Mouse (Mus musculus) forebrain, embryonic 11.5 days (tissue): ENCODE results near the gene Clcn7. TPM values are rescaled to one million over a fixed set of nuclear protein-coding genes. Genes with fewer than 3 reads are reported as not detected.
"Not testable (repeated sequence)": the region's sequence is repeated elsewhere in the genome, so short reads cannot be mapped to it uniquely, and the experiment has no call there.

Source experiments
- ATAC-seq: fragments of 200-750 bp; cut with Nextera tagmentation; replicated peaks from 2 replicates; pipeline ENCODE4 v1.8.0; 2017; ENCODE audit warnings: moderate TSS enrichment; ENCODE audit not compliant: low FRiP score
- DNase-seq: peaks from one replicate; pipeline ENCODE4 v3.0.0-alpha.2; 2017; ENCODE audit warnings: low spot score
- H3K27ac ChIP-seq: fragments of 300-500 bp; sonication (generic); 2 replicates; pipeline ENCODE4 v1.5.1; 2014; ENCODE audit warnings: low read depth, low read length
- H3K27me3 ChIP-seq: fragments of 300-500 bp; sonication (generic); 2 replicates; pipeline ENCODE4 v1.6.1; 2014; ENCODE audit warnings: mild to moderate bottlenecking, low read length, mixed read lengths; ENCODE audit not compliant: control insufficient read depth, insufficient read depth
- H3K36me3 ChIP-seq: fragments of 300-500 bp; sonication (generic); 2 replicates; pipeline ENCODE4 v1.6.1; 2014; ENCODE audit warnings: mild to moderate bottlenecking, low read length, moderate library complexity, mixed read lengths; ENCODE audit not compliant: control insufficient read depth, insufficient read depth
- H3K4me1 ChIP-seq: fragments of 300-500 bp; sonication (generic); replicated peaks from 2 replicates; pipeline ENCODE4 v1.6.1; 2014; ENCODE audit warnings: low read length, mixed read lengths; ENCODE audit not compliant: control insufficient read depth, insufficient read depth
- H3K4me2 ChIP-seq: fragments of 300-500 bp; sonication (generic); 2 replicates; pipeline ENCODE4 v1.6.1; 2014; ENCODE audit warnings: low read depth, mild to moderate bottlenecking, low read length, moderate library complexity, mixed read lengths; ENCODE audit not compliant: severe bottlenecking
- H3K4me3 ChIP-seq: fragments of 300-500 bp; sonication (generic); 2 replicates; pipeline ENCODE4 v1.5.1; 2014; ENCODE audit warnings: low read depth, low read length
- H3K9ac ChIP-seq: fragments of 300-500 bp; sonication (generic); 2 replicates; pipeline ENCODE4 v1.6.1; 2014; ENCODE audit warnings: low read length
- H3K9me3 ChIP-seq: fragments of 300-500 bp; sonication (generic); 2 replicates; pipeline ENCODE4 v1.6.1; 2016; ENCODE audit warnings: low read length, mixed read lengths; ENCODE audit not compliant: control insufficient read depth
- WGBS: fragments of 180-500 bp; shearing (Covaris S2); extraction: QIAGEN DNeasy Blood & Tissue Kit; methylation state at CpG from one replicate; pipeline ENCODE4 v1.1.7; 2014; 5-methylcytosine and 5-hydroxymethylcytosine counted together
- polyA plus RNA-seq: library from polyadenylated mRNA; unstranded; fragments of >200 nt; fragmentation: Nextera tagmentation; extraction: Ambion mirVana; gene quantifications from 2 replicates; pipeline ENCODE4 v1.2.1, GENCODE M21; 2014

The Clcn7 gene
- polyA plus RNA-seq, 1 experiment from 2014 or later = 25.4 TPM

- peaks cover 2% of the 10 kb centered on the region; the same call in 1 of the 2 replicates for H3K4me1 ChIP-seq
- no peak for ATAC-seq
- no peak for DNase-seq
- no peak overlapping the region for H3K9ac ChIP-seq
- H3K27ac ChIP-seq = no peak overlapping the region
- no peaks in the 10 kb centered on the region for H3K36me3 ChIP-seq
- no peaks in the 10 kb centered on the region for H3K9me3 ChIP-seq
- no peaks in the 10 kb centered on the region for H3K27me3 ChIP-seq
- no peak overlapping the region for H3K4me3 ChIP-seq
- WGBS = 33% methylated on average over 4 of the region's 4 CpGs
- H3K4me2 ChIP-seq = no peak overlapping the region
These were observed 15.9 kb upstream of the Clcn7 start for GRCm38 (mm10) chr17:25117263-25117662.

- WGBS = 43% methylated on average over 3 of the region's 3 CpGs
- Histone ChIP-seq H3K9me3 (no peaks in the 10 kb centered on the region), H3K27ac (no peak within 1 kb of the TSS), H3K4me3 (no peak within 1 kb of the TSS), H3K9ac (no peak within 1 kb of the TSS), H3K36me3 (no peaks in the 10 kb centered on the region), H3K27me3 (no peaks in the 10 kb centered on the region), H3K4me2 (no peak within 1 kb of the TSS), H3K4me1 (0 out of 2 replicates have a peak, but pooled peaks cover 2% of the 10 kb centered on the region)
- DNase-seq (no peak), ATAC-seq (no peak)
These were observed 12.8 kb upstream of the Clcn7 start, which contains the start of gene Ptx4 for GRCm38 (mm10) chr17:25120406-25120805. Ptx4 (plus strand) TSS chr17:25120760.

GRCm38 (mm10) chr17:25123979-25124378 lies 9.2 kb upstream of the Clcn7 start:
- Histone ChIP-seq H3K27me3 (no peaks in the 10 kb centered on the region), H3K9ac (no peak overlapping the region), H3K9me3 (no peaks in the 10 kb centered on the region), H3K27ac (no peak overlapping the region), H3K4me3 (no peak overlapping the region), H3K4me2 (no peak overlapping the region), H3K4me1 (no peaks in the 10 kb centered on the region), H3K36me3 (no peaks in the 10 kb centered on the region)
- WGBS = 31% methylated on average over 7 of the region's 7 CpGs
- DNase-seq (no peak), ATAC-seq (no peak)

- 71% methylated on average over 3 of the region's 3 CpGs for WGBS
- not testable (repeated sequence) for H3K9ac ChIP-seq, H3K4me2 ChIP-seq, H3K9me3 ChIP-seq, H3K27ac ChIP-seq, DNase-seq, H3K27me3 ChIP-seq, H3K4me3 ChIP-seq, H3K4me1 ChIP-seq, H3K36me3 ChIP-seq, ATAC-seq
These were observed 7.6 kb upstream of the Clcn7 start for GRCm38 (mm10) chr17:25125442-25126060.

DNA sequence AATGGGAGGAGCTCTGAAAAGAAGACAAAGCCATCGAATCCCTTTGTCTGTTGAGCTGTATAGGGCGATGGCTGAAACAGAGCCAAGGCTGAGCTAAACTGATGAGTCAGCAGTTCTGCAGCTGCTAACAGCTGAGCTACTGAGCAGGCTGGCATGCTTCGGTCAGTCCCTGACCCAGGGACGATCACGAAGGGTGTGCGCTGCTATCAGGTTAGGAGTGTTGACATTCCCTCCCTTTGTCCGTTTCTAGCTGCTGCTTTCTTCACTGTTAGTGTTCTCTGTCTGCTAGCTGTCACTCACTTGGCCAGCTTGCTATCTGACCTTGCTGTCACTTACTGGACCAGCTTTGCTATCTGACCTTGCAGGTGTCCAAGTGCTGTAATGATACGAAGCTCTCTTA lies 6.1 kb upstream of the Clcn7 start:
- DNase-seq = no peak

GRCm38 (mm10) chr17:25127681-25128080 lies 5.5 kb upstream of the Clcn7 start:
- 79% methylated on average over 9 of the region's 9 CpGs for WGBS
- Histone ChIP-seq H3K4me2 (no peak overlapping the region), H3K27ac (peak overlapping the region; percentile 25; the same call in 1 of the 2 replicates), H3K27me3 (no peaks in the 10 kb centered on the region), H3K4me1 (no peaks in the 10 kb centered on the region), H3K9ac (no peak overlapping the region), H3K9me3 (no peaks in the 10 kb centered on the region), H3K4me3 (no peak overlapping the region), H3K36me3 (no peaks in the 10 kb centered on the region)
- ATAC-seq (no peak), DNase-seq (no peak)

More for the DNA sequence above, 6.1 kb upstream of the Clcn7 start:
- no peak overlapping the region for H3K4me2 ChIP-seq
- H3K9ac ChIP-seq = no peak overlapping the region
- H3K36me3 ChIP-seq = no peaks in the 10 kb centered on the region
- ATAC-seq = no peak
- H3K9me3 ChIP-seq = no peaks in the 10 kb centered on the region
- no peaks in the 10 kb centered on the region for H3K27me3 ChIP-seq
- WGBS = 67% methylated on average over 8 of the region's 8 CpGs
- H3K4me3 ChIP-seq = no peak overlapping the region
- H3K27ac ChIP-seq = no peak overlapping the region
- no peaks in the 10 kb centered on the region for H3K4me1 ChIP-seq

- ATAC-seq (no peak), DNase-seq (no peak)
- Histone ChIP-seq H3K4me3 (no peak overlapping the region), H3K36me3 (no peaks in the 10 kb centered on the region), H3K27me3 (no peaks in the 10 kb centered on the region), H3K4me1 (peaks cover 7% of the 10 kb centered on the region; the same call in 1 of the 2 replicates), H3K9me3 (no peaks in the 10 kb centered on the region), H3K27ac (no peak overlapping the region), H3K9ac (no peak overlapping the region), H3K4me2 (no peak overlapping the region)
- 80% methylated on average over 1 of the region's 1 CpGs for WGBS
These were observed 3.1 kb upstream of the Clcn7 start for GRCm38 (mm10) chr17:25130060-25130459.

GRCm38 (mm10) chr17:25135622-25136021 lies 2.4 kb downstream of the Clcn7 start:
- 91% methylated on average over 6 of the region's 6 CpGs for WGBS

GRCm38 (mm10) chr17:25138803-25139202 lies 5.6 kb downstream of the Clcn7 start:
- Histone ChIP-seq H3K9ac (no peak overlapping the region), H3K36me3 (no peaks in the 10 kb centered on the region)

More at GRCm38 (mm10) chr17:25135622-25136021, 2.4 kb downstream of the Clcn7 start:
- Histone ChIP-seq H3K4me2 (no peak overlapping the region), H3K9ac (no peak overlapping the region), H3K4me1 (peaks cover 8% of the 10 kb centered on the region; the same call in 1 of the 2 replicates), H3K9me3 (no peaks in the 10 kb centered on the region), H3K36me3 (no peaks in the 10 kb centered on the region), H3K27ac (no peak overlapping the region), H3K27me3 (no peaks in the 10 kb centered on the region), H3K4me3 (no peak overlapping the region)
- no peak for DNase-seq
- no peak for ATAC-seq

More at GRCm38 (mm10) chr17:25138803-25139202, 5.6 kb downstream of the Clcn7 start:
- Histone ChIP-seq H3K27me3 (no peaks in the 10 kb centered on the region), H3K4me1 (peaks cover 8% of the 10 kb centered on the region; the same call in 1 of the 2 replicates), H3K4me2 (no peak overlapping the region), H3K9me3 (no peaks in the 10 kb centered on the region), H3K27ac (no peak overlapping the region), H3K4me3 (no peak overlapping the region)
- ATAC-seq (no peak), DNase-seq (no peak)
- WGBS = 93% methylated on average over 1 of the region's 1 CpGs
